Mouse (Mus musculus) right cerebral cortex, adult 2 months (tissue): ENCODE results near the gene Rnf34.

Experiments
- DNase-seq, 2 experiments: peaks; one replicate each; pipeline ENCODE4 v3.0.0; 2021 to 2022; ENCODE audit warnings: low spot score in 2 of 2

Rnf34 gene

GRCm38 (mm10) chr5:122873573-122873972, 23.7 kb downstream of the Rnf34 start:
- DNase-seq: no peak

DNA sequence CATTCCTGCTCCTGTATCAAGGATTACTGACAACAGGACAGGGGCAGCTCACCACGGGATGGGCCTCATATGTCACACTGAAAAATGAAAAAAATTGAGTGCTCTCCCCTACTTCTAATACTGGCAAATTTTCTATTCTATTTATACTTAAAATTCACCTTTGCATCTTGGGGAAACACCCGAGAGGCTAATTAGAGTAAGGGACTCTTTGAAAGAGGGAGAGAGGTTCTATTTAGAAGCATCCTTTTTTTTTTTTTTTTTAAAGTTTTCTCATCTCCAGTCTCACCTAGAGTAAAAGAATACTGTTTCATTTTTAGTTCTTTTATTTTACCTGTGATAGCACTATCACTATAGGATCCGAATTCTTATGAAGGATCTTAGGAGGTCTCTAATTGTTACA, 24.5 kb downstream of the Rnf34 start:
- DNase-seq: no peak

GRCm38 (mm10) chr5:122876671-122877070, 26.8 kb downstream of the Rnf34 start:
- DNase-seq: no peak

- no peak for DNase-seq
These were observed 30.6 kb downstream of the Rnf34 start for GRCm38 (mm10) chr5:122880241-122880980.

GRCm38 (mm10) chr5:122881313-122881712, 31.5 kb downstream of the Rnf34 start:
- peak; percentile 78 to 83 for DNase-seq

DNA sequence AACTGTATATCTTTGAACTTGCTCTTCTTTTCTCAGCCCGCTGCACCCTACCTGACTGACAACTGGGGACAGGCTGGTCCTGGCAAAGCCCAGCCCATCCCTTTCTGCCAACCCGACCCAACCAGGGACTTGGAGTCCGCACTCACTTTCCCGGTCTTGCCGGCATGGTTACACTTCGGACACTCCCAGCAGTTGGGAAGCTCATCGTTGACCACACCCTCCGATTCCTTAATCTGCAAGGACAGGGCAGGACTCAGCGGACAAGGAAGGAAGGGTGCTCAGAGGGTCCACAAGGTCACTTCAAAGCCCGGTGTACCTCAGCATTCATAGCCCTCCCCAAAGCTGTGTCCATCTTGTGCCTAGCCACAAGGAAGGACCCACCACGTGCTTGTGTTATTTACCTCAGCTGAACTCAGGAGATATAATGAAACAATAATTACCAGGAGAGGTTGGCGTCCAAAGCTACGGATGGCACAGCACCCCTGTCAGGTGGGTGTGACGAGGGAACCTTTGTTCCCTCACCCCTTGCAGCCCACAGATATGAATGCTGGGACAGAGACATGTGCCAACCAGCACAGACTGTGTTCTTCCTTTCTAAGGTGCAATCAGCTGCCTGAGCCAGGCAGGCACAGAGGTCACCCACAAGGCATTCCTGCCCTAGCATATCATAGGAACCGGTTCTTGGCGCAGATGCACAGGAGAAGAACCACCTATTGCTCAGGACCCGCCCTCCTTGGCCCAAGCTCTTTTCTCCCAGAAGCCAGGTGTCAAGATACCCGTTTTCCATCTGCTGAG, 32.6 kb downstream of the Rnf34 start:
- DNase-seq: no peak

DNA sequence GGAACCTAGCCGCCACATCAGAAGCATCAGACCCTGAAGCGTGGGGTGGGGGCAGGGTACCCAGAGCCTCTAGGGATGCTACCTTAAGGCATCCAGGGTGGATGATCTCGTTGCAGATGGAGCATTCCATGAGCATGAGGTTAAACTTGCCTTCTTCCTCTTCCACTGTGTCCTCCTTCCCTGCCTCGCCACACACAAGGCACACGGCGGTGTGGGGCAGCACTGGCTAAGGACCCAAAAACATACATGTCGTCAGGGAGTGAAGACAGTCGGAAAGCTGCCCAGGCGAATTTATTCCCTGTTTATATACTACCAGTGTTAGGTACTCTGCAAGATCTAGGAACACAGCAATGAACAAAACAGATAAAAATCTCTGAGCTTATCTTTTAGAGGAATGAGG, 33.4 kb downstream of the Rnf34 start:
- DNase-seq: no peak

GRCm38 (mm10) chr5:122883652-122884235, 33.9 kb downstream of the Rnf34 start:
- no peak for DNase-seq

- no peak for DNase-seq
These were observed 34.9 kb downstream of the Rnf34 start for GRCm38 (mm10) chr5:122884594-122885348.

GRCm38 (mm10) chr5:122887033-122887432, 37.2 kb downstream of the Rnf34 start:
- DNase-seq: no peak

GRCm38 (mm10) chr5:122887926-122888611, 38.2 kb downstream of the Rnf34 start:
- no peak for DNase-seq

DNA sequence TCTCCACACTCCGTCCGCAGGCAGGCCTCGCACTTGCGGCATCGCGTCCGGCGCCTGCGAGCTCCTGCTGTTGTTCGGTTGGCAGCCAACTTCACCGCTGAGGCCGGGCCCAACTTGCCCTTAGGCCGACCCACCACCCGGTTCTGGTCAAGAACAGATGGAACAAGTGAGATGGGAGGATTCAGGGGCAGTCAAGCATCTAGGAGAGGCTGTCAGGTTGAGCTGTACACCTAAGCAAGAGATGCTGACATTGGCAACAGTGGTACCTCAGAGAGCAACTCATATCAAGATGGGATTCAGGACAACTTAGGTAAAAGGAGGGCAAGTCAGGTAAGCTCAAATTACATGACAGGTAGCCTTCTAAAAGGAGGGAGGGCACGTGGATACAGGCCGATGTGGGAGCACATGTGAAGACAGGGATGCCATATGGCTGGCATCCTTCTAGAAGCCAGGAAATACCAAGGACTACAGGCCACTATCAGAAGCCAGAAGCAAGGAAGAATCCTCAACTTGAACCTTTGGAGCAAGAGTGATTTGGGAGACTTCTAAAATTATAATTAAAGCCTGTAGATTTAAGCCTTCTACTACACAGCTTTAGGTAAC, 38.9 kb downstream of the Rnf34 start:
- no peak for DNase-seq

- no peak for DNase-seq
These were observed 40.5 kb downstream of the Rnf34 start for GRCm38 (mm10) chr5:122890396-122890795.

GRCm38 (mm10) chr5:122893270-122893669, 43.4 kb downstream of the Rnf34 start:
- DNase-seq: no peak

- DNase-seq: peak; percentile 70 to 77
These were observed 44.3 kb downstream of the Rnf34 start for GRCm38 (mm10) chr5:122894007-122894637.

DNA sequence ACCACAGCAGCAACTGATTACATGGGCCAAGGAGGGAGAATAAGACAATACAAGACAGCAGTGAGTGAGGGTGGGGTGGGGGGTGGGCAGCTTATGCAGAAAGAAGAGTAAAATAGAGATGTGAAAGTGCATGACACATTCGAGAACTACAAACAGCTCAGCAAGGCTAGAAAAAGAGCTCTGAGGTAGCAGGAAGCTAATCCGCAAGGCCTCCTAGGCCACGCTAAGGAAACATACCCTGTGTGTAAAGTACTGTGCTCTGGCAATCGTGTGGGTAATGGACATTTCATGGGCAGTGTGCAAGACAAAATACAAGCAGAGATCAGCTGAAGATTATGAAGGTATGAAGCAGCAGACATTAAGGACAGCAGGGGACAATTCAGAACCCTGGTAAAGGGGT, 45.0 kb downstream of the Rnf34 start:
- DNase-seq: no peak

- no peak for DNase-seq
These were observed 48.3 kb downstream of the Rnf34 start for GRCm38 (mm10) chr5:122898153-122898552.

- DNase-seq: no peak
These were observed 49.3 kb downstream of the Rnf34 start for GRCm38 (mm10) chr5:122898963-122899776.

DNA sequence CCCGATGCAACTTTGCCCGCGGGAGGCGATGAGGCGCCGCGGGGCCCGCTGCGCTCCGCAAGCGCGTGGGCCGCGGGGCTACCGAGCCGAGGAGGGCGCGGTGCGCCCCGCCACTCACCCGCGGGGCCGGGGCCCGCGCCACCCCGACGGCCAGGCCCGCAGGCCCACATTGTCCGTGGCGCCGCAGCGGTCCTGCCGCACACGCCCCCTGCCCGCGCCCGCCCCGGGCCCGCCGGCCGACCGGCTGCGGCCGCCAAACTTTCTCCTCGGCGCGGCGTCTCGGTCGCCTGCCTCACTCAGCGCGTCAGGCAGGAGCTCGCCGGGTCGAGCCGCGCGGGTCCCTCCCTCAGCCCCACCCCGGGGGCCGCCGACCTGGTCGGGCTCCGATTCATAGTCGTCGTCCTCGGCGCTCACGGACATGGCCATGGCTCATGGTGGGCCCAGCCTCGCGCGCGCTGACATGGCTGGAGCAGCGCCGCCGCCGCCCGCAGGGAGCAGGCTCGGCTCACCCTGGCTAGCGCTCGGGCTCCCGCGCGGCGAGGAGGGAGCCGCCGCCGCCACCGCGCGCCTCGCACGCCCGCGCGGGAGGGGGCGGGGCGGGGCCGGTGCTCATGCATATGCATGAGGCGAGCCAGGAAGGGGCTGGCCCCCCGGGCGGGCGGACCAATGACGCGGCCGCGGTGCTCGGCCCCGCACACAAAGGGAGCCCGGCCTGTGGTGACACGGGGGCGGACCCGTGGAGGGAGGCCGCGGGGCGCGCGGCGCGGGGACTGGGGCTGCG, 50.1 kb downstream of the Rnf34 start:
- peak; percentile 69 to 75 for DNase-seq
